Mouse (Mus musculus): Measurements from ENCODE around the gene Cdyl. TPM values are rescaled to one million over a fixed set of nuclear protein-coding genes. Genes with fewer than 3 reads are reported as not detected.
A peak's percentile ranks its signal among the peaks of the same experiment; 100 is the strongest.

The Cdyl gene
- total RNA-seq, 2 experiments from 2014 or later: 23.3 to 26.8 TPM

DNA sequence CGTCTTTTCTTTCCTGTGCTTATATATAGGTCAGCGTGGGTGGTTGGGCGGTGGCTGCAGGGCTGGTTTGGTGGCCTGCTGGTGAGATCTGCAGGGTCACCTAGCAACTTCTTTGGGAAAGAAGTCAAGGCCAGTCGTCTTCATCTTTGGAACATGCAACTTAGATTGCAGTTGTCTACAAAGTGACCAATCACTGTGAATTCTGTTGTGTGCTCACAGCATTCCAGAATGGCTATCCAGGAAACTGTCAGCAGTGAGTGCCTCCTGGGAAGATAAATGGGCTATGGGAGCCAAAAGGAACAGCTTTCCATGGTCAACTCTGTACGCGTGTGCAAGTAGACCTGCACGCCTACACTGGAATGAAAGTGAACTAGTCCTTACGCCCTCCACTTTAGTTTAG lies 26.6 kb downstream of the Cdyl start:
- DNase-seq (ENCODE audit: low spot score in 2 of 2): no peak

DNA sequence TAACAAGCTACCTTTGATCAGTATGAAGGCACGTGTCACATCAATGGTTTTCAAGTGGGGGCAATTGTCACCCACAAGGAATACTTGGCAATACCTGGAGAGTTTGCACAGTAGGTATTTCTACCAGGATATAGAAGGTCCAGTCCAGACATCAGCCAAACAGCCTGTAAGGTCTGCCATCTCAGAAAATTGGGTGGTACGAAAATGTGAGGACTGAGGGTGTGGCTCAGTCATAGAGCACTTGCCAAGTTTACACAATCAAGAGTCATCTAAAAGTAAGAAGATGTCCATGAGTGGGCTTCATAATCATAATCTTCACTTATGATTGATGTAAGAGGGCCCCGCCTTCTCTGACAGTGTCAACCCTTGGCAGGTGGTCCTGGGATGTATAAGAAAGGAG lies 29.9 kb downstream of the Cdyl start:
- DNase-seq (ENCODE audit: low spot score in 2 of 2): no peak

DNA sequence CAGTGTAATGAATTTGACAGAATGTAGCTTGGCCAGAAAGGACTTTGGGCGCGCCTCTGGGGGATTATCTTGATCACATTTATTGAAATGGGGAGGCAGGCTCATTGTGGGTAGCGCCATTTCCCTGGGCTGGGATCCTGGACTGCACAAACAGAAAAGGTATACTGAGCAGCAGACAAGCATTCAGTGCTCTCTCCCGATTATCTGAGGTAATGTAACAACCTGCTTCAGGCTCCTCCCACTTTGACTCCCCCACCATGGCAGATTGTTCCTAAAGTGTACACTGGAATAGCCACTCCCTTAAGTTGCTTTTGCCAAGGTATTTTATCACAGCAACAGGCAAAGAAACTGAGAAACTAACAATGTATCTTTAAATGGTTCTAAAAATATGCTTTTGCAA lies 58.0 kb downstream of the Cdyl start:
- no peak for DNase-seq (ENCODE audit: low spot score in 2 of 2)

DNA sequence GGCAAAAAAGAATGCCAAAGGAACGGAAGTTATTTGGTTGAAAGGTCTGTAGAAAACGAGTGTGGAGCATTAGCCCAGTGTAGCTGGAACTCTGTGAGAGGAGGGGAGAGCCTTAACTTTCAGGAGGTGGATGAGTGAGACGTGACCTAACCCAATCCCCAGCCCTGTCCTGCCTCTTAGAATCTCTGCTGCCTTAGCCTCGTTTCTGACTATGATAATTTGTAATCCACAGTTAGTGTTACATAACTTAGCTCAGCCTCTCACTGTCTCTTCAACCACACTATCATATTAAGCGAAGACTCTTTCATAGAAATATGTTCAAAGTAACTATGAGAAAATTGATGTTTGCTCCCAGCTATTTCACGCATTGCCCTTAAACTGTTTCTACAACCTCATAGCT lies 59.9 kb downstream of the Cdyl start:
- no peak for DNase-seq (ENCODE audit: low spot score in 2 of 2)

DNA sequence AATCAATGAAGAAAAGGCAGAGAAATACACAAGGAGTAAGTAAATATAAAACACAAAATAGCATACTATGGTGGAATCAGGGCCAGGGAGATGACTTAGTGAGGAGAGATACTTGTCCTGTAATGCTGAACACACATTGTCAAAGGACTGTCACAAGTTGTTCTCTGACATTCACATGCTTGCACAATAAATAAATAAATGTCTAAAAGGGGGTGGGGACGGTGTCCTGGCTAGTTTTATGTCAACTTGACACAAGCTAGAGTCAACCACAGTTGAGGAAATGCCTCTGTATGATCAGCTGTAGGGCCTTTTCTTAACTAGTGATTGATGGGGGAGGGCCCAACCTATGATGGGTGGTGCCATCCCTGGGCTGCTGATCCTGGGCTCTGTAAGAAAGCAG lies 63.4 kb downstream of the Cdyl start:
- DNase-seq (ENCODE audit: low spot score in 2 of 2): no peak

DNA sequence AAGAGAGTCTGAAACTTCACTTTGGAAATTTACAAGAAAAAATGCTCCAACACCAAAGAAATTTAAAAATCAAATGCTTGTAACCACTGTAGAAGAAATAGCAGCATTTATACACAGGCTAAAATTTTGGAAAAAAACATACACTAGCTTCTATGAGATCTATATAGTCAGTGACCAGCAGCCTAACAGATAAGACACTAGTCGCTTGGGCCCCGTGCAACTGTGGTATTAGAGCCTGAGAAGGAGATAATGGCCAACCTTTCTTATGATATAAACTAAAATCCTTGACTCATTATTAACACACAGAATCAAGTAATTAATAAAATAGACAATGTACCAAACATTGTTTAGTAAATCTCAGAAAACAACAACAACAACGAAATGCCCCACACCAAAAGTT lies 66.4 kb downstream of the Cdyl start:
- DNase-seq (ENCODE audit: low spot score in 2 of 2): no peak

DNA sequence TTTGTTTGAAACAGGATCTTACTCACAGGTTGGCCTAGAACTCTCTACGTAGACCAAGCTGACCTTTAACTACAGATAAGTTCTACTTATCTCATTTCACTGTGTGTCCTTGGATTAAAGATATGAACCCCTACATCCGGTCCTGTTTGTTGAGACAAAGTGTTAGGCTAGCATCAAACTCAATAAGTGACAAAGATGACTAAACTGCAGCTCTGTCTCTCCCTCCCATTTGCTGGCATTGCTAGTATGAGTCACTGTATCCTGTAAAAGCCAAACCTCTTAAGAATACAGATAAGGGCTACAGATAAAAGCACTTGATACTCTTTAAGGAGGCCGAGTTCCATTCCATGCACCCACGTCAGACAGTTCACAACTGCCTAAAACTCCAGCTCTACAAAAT lies 72.5 kb downstream of the Cdyl start:
- no peak for DNase-seq (ENCODE audit: low spot score in 2 of 2)

DNA sequence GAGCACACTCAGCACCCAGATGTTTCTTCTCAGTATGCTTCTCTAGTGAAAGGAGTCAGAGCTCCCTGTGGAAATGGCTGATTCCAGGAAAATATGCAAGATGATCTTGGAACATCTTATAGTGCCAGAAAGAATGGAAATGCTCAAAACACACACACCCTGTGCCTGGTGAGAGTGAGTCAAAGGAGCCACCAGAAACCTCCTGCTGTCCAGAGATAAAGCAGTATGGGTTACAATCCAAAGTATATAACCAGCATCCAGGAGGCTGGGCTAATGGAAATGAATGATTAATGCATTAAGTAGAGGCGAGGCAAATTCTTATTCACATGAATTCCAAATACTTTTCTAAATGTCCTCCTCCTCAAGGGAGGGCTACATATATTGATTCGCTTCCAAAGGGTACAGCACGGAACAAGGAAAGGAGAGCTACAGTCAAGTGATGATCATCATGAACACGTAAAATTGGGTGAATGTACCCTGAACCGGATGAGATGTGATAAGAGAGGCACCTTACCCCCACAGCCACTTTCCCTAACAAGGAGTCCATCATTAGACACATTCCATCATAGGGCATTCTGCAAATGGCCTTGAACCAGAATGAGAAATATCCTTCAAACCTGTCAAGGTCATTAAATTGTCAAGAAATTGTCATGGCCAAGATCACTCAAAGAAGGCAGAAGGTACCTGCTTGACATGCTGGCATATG lies 73.4 kb downstream of the Cdyl start:
- no peak for DNase-seq (ENCODE audit: low spot score in 2 of 2)

DNA sequence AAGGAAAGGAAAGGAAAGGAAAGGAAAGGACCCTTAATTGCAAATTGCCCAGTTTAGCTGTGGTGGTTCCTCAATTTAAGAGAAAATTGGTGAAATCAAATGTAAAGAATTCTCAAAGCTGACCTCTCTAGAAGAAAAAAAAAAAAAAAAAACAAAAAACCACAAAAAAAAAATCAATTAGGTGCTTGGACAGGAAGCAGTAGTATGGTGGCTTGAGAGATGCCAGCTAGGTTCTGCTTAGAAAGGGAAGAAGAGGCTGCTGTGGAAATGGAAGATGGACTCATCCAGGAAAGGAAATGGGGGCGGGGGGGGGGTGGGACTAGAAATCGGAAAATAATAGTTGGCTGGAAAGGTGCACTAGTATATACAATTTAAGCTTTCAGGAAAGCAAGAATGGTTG lies 77.9 kb downstream of the Cdyl start:
- no peak for DNase-seq (ENCODE audit: low spot score in 2 of 2)

DNA sequence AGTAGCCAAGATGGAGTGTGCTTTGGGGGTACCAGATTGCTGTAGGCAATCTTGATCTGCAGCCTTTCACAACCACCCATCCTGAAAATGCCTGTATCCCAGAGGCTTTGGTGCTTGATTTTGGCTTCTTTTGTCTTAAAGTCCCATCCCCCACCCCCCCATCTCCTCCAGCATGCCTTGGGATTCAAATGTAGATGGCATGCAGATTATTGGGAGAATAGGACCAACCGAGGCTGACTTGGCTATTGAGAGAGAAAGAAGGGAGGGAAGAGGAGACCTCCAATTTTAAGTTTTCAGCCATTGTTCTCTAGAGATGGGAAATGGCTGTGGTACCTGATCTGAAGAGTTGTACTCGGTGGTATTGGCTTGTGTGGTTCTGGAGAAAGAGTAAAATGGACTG lies 78.6 kb downstream of the Cdyl start:
- no peak for DNase-seq (ENCODE audit: low spot score in 2 of 2)

DNA sequence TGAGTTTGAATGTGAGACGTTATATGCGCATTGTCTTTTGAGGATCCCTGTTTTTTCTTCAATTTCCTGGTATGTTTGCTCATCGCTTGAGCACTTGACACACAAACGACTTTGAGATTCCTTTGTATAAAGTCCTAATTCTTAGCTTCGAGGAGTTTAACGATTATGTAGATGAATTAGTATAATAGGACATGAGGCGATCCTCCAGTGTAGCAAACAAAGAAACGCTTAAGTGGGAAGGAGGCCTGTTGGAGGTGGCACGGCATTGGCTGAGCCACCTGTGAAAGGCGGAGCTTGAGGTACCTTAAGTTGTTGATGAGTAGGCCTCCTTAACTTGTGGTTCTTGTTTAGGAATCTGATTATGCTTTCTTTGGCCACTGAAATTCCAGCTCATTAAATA lies 79.8 kb downstream of the Cdyl start:
- no peak for DNase-seq (ENCODE audit: low spot score in 2 of 2)

DNA sequence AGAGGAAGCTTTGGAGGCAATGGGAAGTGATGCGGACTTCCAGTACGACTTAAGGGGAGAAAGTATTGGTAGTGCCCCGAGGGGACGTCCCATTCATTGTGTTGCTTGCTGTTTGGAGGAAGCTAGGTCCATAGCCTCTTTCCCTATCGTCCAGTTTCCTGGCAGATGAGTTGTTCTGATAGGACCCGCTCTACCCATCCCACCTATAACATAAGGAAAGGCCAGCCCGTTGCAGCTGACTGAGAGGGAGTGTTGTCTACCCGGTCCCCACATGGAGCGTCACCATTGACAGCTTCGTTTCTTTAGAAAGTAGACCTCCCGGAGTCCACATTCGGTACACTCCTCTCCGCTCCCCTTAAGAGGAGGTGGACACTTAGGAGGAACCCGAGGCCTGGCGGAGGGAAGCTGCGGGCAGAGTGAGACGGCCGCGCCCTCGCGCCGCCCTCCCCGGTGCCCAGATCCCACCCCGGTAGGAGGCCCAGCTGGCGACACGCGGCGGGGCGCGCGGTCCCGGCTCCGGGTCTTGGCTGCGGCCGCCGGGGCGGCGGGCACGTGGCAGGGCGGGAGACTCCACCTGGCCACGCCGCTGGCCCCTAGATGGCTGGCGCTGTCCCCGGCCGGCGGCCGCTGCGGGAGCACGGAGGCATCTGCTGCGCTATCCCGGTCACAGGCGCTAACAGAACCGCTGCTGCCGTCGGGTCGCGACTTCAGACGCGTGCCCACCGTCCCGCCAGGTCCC lies 80.8 kb downstream of the Cdyl start:
- peak; percentile 70 to 76 for DNase-seq (ENCODE audit: low spot score in 2 of 2)

DNA sequence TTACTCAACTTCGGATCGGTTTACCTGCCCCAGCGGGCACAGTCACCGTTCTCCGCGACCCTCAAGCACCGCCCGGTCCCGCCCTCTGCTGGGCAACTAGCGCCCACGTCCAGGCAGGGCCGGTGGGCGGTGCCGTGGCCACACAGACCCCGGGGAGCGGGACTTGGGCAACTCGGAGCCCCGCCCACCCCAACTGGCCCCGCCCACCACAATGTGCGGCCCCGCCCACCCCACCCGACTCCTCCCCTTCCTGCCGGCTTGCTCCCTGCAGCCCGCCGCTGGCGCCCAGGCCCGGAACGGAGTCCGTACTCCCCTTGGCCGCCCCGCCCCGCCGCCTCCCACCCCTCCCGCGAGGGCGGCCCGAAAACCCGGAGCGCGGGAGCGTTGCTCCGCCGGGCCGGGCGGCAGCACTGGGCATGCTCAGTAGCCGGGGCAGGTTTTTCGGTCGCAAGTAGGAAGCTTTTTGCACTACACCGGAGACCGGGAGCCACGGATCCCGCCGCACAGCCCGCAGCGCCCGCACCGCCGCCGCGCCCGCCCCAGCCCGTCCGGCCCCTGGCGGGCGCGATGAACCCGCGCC lies 81.5 kb downstream of the Cdyl start:
- DNase-seq (ENCODE audit: low spot score in 2 of 2): peak; percentile 89 to 94

DNA sequence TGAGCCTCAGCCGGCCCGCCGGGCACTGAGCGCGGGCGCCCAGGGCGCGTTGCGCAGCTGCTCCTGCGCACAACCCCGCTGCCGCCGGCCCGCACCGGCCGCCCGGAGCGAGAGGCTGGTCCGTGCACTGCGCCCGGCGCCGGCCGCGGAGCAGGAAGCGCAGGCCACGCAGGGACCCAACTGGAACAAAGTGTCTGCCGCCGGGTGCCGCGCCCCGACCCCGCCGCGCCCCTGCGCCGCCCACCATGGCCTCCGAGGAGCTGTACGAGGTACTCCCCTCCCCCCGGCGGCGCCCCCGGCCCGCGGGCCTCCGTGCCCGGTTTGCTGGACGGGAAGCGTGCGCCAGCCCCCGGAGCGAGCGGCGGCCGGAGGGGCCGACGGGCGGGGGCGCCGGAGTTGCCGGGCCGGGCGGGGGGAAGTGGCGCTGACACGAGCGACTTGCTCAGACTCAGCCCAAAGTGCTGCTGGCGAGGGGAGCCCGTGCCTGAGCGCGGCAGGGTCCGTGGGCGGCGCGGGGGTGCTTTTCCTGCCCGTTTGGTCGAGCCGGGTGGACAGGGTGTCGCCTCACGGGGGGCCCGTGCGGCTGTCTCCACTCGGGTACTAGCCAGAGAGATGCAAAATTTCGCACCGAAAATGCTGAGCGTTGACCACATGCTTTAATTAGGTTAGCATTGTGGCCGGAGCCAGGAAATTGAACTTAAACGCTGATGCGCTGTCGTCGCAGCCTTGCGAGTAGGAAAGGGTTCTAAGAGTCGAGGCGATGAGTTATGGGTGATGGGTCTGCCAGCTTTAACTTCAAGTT lies 82.2 kb downstream of the Cdyl start:
- DNase-seq (ENCODE audit: low spot score in 2 of 2): peak; percentile 58 to 67

DNA sequence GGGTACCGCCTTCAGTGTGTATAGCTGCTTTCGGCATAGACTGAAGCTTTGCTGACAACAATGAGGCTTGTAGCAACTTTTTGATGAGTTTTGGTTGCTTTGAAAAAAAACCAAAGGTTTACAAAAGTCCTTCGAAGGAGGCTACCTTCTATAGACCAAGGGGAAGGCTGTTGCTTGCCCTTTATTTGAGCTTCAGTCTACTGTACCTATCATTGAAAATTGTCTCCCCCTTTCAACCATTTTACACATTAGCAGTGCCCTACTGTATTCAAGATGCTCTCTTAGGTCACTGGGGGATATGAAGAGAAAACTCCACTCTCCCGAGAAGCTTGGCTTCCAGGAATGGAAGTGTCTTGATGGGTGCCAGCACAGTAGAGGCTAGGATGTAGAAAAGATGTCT lies 83.1 kb downstream of the Cdyl start:
- no peak for DNase-seq (ENCODE audit: low spot score in 2 of 2)

DNA sequence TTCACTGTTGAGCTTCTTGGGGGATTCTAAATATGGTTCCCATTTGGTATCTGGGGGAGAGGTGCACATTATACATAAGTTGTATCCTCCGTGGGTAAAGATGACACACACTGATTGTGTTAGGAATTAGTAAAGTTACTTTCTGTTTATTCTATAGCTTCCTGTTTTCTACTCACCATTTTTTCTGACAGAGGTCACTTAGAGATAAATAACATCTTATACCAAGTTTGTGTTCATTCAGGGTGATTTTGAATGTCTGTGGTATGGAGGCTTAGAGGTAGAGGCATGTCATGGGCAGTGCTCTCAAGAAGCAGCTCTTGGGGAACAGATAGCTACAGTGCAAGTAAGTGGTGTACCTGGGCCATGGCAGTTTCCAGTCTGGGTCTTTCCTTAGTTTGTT lies 83.6 kb downstream of the Cdyl start:
- DNase-seq (ENCODE audit: low spot score in 2 of 2): no peak

DNA sequence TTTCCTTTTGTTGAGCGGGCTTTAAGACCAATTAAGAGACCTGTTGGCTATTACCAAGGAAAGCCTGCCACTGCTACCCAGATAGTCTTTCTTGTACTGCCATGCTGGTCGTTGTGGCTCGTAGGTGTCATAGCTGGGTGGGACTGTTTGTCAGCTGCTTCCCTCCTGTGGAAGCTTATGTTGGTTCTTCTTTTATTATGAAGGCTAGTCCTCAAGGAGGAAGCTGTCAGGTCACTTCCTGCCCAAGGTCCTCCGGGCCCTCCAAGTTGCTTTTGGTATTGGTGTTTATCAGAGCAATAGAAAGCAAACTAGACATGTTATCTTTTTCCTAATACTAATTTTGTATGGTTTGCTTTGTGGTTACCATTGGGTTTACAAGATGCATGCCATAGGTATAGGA lies 89.6 kb downstream of the Cdyl start:
- DNase-seq (ENCODE audit: low spot score in 2 of 2): no peak

DNA sequence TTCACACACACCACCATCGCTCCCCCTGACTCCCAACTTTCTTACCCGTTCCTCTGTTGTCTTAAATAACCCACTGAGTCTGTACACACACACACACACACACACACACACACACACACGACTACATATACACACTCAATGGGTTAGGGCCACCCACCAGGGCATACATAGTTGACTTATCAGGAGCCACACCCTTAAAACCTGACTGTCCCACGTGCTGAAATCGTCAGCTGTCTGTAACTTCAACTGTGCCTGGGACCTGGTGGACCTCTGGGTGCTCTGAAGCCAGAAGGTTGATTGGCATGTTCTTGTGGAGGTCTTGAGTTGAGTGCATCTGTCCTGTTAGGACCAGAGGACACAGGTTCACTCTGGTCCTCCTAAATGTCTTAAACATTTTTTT lies 90.0 kb downstream of the Cdyl start:
- no peak for DNase-seq (ENCODE audit: low spot score in 2 of 2)

DNA sequence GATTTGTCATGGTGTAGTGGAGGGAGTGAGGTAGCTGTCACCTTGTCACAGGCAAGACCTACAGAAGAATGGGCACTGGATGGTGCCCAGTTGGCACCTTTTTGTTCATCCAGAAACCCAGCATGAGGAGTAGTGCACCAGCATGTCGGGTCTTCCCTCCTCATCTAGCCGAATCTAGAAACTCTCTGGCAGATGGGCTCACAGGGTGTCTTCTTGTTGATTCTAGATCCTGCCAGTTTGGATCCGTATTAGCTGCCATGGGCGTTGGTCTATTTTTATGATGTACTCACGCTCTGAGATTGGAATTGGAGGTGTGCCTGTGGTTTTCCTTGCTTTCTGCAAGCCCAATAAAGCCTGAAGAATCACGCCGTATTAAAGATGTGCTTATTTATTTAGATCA lies 92.4 kb downstream of the Cdyl start:
- no peak for DNase-seq (ENCODE audit: low spot score in 2 of 2)

DNA sequence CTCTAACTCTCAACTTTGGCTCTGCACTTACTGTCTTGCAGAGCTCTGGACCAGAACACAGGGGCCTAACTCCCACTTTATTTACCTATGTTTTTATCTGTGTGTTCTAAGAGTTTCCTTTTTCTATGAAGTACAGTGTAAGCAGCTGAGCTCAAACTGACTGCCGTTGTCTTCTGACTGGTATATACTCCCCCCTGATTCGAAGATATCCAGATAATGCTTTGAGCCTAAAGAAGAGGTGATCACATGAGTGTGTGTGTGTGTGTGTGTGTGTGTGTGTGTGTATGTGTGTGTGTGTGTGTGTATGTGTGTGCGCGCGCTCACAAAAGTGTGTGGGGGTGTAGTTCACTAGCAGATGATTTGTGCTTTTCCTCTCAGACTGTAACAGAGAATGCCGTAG lies 95.4 kb downstream of the Cdyl start:
- no peak for DNase-seq (ENCODE audit: low spot score in 2 of 2)

DNA sequence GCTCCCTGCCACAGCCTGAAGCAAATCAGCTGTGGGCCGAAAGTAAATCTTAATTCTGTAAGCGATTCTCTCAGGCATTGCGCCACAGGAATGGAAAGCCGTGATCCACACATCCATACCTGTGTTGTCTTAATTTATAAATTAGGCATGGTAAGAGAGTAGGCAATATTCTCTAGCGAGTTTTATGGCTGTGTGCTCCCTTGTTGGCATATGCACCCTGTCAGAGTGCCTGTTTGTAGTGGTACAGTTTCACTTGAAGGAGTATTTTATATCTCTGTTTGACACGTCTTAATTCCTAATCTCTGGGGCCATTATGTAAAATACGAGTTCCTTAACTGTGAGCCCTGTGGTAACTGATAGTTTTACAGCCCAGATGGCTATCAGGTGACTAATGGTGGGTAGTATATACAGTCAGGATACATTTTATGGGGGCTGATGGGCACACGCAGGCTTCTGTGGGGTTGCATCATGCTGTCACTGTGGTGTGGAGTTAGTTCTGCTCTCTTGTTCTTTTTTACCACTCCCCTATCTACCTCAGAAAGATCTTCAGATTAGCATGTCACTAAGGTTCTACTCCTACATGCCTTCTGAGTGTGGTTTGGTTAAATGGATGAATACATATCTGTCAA lies 96.1 kb downstream of the Cdyl start:
- no peak for DNase-seq (ENCODE audit: low spot score in 2 of 2)
